Mouse (Mus musculus): ENCODE measurements around the gene Sbno2.

The Sbno2 gene

GRCm38 (mm10) chr10:80123932-80124562, 18.7 kb upstream of the Sbno2 start:
- DNase-seq (ENCODE audit: low spot score), result no peak

GRCm38 (mm10) chr10:80121639-80122038, 16.3 kb upstream of the Sbno2 start:
- no peak for DNase-seq (ENCODE audit: low spot score)

- DNase-seq (ENCODE audit: low spot score), result peak; percentile 66
Measured at GRCm38 (mm10) chr10:80120146-80120545, 14.8 kb upstream of the Sbno2 start.

- no peak for DNase-seq (ENCODE audit: low spot score)
Measured at GRCm38 (mm10) chr10:80118552-80118951, 13.2 kb upstream of the Sbno2 start.

GRCm38 (mm10) chr10:80117736-80118135, 12.4 kb upstream of the Sbno2 start:
- DNase-seq (ENCODE audit: low spot score), result no peak

GRCm38 (mm10) chr10:80116927-80117691, 11.7 kb upstream of the Sbno2 start:
- peak; percentile 76 for DNase-seq (ENCODE audit: low spot score)

- DNase-seq (ENCODE audit: low spot score), result peak; percentile 65
Measured at GRCm38 (mm10) chr10:80116563-80116926, 11.2 kb upstream of the Sbno2 start.

GRCm38 (mm10) chr10:80115944-80116335, 10.6 kb upstream of the Sbno2 start:
- peak; percentile 67 for DNase-seq (ENCODE audit: low spot score)

GRCm38 (mm10) chr10:80115290-80115943, 10.0 kb upstream of the Sbno2 start, which contains the start of gene Stk11:
Gene Stk11 (plus strand): TSS chr10:80115803.
- DNase-seq (ENCODE audit: low spot score), result peak; percentile 100

- DNase-seq (ENCODE audit: low spot score), result peak; percentile 98
Measured at GRCm38 (mm10) chr10:80114341-80115284, 9.2 kb upstream of the Sbno2 start.

GRCm38 (mm10) chr10:80107678-80108077, 2.3 kb upstream of the Sbno2 start:
- peak; percentile 82 for DNase-seq (ENCODE audit: low spot score)

GRCm38 (mm10) chr10:80105926-80106325, 555 bp upstream of the Sbno2 start:
- no peak for DNase-seq (ENCODE audit: low spot score)

GRCm38 (mm10) chr10:80104181-80104580, 1.2 kb downstream of the Sbno2 start:
- no peak for DNase-seq (ENCODE audit: low spot score)

- peak; percentile 8 for DNase-seq (ENCODE audit: low spot score)
Measured at GRCm38 (mm10) chr10:80103032-80103431, 2.3 kb downstream of the Sbno2 start.

GRCm38 (mm10) chr10:80102216-80102915, 3.0 kb downstream of the Sbno2 start:
- peak; percentile 91 for DNase-seq (ENCODE audit: low spot score)

GRCm38 (mm10) chr10:80100982-80101381, 4.4 kb downstream of the Sbno2 start:
- DNase-seq (ENCODE audit: low spot score), result peak; percentile 71

- DNase-seq (ENCODE audit: low spot score), result no peak
Measured at GRCm38 (mm10) chr10:80098630-80099029, 6.7 kb downstream of the Sbno2 start.

GRCm38 (mm10) chr10:80097275-80097674, 8.1 kb downstream of the Sbno2 start:
- no peak for DNase-seq (ENCODE audit: low spot score)

- DNase-seq (ENCODE audit: low spot score), result peak; percentile 76
Measured at GRCm38 (mm10) chr10:80095547-80095946, 9.8 kb downstream of the Sbno2 start.

GRCm38 (mm10) chr10:80094684-80095083, 10.7 kb downstream of the Sbno2 start:
- no peak for DNase-seq (ENCODE audit: low spot score)

GRCm38 (mm10) chr10:80094085-80094484, 11.3 kb downstream of the Sbno2 start:
- no peak for DNase-seq (ENCODE audit: low spot score)

Data from MN1 (cell line).